Mouse (Mus musculus) gastrocnemius, postnatal 25 days (tissue): ENCODE measurements at regions not wholly inside any gene's neighbourhood (a gene's known extent, or its start where the extent isn't known, plus 50 kb on each side); places are given as distances from the start of the nearest gene placed in this dataset.

Experiments used
- DNase-seq: peaks from one replicate; pipeline ENCODE4 v3.0.0; 2022

DNA sequence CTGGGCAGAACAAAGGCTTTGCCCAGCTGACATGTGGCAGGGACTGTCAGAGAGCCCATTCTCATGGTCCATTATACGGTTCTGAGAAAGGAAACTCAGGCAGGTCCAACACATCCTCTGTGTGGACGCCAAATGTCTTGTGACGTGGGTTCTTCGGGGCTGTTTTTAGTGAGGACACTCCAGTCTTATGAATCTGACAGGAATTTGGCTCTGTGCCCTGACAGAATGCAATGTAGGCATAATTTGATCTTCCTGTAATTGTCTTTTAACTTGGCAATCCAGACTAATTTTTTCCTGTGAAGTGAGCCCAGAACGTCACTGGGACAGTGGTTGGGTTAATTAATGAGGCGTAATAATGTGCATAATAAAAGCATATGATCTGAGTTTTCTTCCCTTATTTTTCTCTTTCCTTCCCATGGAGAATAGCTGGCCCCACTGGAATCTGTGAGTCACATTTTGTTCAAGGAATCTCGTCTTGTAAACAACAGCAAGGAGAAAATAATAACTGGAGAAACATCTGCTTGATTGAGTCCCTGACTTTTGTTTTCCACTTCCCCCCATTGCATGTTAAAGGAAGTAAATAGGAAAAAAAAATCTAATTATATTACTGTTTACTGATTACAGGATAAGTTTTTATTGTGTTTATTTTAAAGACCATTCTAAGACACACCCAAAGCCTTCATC is 255.8 kb upstream of the 1700056E22Rik start:
- peak; percentile 60 for DNase-seq

DNA sequence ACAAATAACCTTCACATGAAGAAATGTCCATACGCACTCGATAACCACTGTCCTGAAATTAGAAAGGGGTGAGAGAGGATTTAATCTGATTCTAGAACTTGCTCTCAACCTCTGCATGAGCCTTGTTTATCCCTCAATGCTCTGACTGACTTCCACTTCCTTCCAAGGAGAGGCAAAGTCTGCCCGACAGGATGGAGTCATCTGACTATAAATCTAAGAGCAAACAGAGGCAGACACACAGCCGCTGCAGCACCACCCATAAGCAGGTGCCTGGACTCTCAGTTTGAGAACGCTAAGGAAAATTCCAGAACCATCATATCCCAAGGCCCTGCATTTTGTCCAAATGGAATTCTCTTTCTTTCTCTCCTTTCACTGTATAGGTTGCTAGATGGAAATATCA is 247.7 kb upstream of the 1700056E22Rik start:
- no peak for DNase-seq

- no peak for DNase-seq
Observed at GRCm38 (mm10) chr1:184279263-184279662, 245.2 kb upstream of the 1700056E22Rik start.

DNA sequence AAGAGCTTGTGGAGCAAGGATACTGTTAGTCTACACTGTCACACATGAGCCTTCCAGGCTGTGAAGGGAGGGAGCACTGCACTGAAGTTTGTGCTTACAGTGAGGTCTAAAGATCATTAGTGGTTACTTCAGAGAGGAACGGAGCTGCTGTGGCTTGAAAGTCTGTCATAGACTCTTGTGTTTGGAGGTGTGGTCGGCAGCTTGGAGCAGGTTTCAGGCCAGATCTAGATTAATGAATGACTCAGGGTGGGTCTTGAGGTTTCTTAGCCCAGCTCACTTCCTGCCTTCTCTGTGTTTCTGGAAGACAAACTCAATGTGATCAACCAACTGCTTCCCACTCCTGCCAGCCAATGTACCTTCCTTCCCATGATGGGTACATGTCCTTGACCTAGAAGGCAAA is 242.9 kb upstream of the 1700056E22Rik start:
- no peak for DNase-seq

GRCm38 (mm10) chr1:184275877-184276276 is 241.8 kb upstream of the 1700056E22Rik start:
- no peak for DNase-seq

GRCm38 (mm10) chr1:184275396-184275795 is 241.3 kb upstream of the 1700056E22Rik start:
- no peak for DNase-seq

DNA sequence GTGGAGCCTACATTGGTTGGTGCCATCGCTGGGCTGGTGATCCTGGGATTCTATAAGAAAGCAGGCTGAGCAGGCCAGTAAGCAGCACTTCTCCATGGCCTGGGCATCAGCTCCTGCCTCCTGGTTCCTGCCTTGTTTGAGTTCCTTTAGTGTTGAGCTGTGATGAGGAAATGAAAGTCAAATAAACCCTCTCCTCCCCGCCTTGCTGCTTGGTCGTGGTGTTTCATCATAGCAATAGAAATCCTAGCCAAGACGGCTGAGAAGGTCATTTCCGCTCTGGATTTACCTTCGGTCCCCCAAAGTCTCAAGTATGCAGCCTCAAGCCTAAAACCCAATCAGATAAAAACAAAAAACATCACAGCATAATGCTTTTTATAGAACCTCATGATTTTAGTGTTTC is 240.6 kb upstream of the 1700056E22Rik start:
- no peak for DNase-seq

- DNase-seq: no peak
Observed at GRCm38 (mm10) chr1:184273722-184274121, 239.6 kb upstream of the 1700056E22Rik start.

DNA sequence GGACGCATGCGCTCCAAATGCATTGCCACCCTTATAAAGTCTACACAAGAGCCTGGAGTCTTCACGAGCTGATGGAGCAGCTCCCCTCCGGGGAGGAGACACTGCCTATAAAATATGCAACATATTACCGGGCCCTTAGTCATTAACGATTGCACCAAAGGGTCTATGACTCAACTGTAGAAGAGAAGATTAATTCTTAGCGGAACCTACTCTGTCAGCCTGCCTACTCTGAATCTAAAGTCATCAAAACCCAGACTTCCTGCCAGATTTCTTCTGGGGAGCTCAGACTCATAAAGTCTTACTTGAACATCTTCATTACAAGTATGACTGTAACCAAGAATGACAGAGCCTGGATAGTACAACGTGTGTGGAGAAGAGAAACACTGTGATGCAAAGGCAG is 237.2 kb upstream of the 1700056E22Rik start:
- no peak for DNase-seq

GRCm38 (mm10) chr1:184266051-184266450 is 231.9 kb upstream of the 1700056E22Rik start:
- DNase-seq: peak; percentile 67

GRCm38 (mm10) chr1:184262975-184263374 is 228.9 kb upstream of the 1700056E22Rik start:
- DNase-seq: no peak

DNA sequence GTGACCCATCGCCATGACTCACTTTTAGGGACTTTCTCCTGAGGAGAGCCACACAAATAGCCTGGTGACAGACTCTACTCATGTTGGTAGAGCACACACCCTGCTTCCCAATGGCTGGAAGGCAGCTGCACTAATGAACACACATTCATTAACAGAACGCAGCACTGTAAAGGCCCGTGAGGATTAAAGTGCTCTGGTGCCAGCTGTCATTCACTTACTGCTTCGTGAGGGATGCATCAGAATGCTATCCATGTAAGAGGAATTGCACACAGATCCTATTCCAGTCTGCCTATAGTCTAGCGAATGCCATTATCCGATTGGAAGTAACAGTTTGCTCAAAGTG is 227.3 kb upstream of the 1700056E22Rik start:
- no peak for DNase-seq

- DNase-seq: no peak
Observed at GRCm38 (mm10) chr1:184260722-184261384, 226.8 kb upstream of the 1700056E22Rik start.

DNA sequence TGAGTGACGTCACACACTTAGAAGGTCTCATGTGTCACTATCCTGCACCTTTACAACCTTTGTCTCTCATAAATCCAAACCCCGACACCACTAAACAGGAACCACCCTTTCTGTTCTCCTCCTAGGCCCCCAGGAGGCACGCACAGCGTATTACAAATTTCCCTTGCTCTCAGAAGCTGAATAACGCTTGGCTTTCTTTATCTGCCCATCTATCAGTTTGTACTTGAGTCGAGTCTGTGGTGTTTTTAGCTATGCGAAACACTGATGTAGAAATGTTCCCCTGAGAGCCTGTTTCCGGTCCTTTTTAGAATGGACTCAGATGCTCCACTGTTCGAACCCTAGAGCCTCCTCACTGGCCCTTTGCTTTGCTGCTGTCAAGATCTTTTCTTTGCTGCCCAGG is 225.8 kb upstream of the 1700056E22Rik start:
- DNase-seq: no peak

- DNase-seq: no peak
Observed at GRCm38 (mm10) chr1:184257356-184257755, 223.3 kb upstream of the 1700056E22Rik start.

GRCm38 (mm10) chr1:184254951-184255350 is 220.8 kb upstream of the 1700056E22Rik start:
- DNase-seq: no peak

- no peak for DNase-seq
Observed at GRCm38 (mm10) chr1:184244730-184245488, 210.8 kb upstream of the 1700056E22Rik start.

DNA sequence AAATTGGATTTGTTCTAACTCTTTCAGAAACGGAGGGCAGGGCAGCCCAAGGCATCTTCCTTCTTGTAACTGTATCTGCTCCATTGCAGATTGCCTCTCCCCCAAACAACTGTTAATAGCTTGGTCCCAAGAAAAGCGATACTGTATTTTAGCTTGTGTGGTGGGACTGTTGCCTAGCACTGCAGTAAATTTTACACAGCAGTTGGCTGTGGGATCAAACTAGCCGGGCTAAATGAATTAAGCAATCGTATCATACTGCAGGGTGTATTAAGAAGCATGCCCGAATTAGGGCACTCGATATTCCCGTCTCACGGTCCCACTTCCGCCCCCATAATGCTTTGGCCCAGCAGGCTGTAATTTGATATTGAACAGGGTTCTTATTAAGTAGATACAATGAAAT is 210.2 kb upstream of the 1700056E22Rik start:
- peak; percentile 35 for DNase-seq

DNA sequence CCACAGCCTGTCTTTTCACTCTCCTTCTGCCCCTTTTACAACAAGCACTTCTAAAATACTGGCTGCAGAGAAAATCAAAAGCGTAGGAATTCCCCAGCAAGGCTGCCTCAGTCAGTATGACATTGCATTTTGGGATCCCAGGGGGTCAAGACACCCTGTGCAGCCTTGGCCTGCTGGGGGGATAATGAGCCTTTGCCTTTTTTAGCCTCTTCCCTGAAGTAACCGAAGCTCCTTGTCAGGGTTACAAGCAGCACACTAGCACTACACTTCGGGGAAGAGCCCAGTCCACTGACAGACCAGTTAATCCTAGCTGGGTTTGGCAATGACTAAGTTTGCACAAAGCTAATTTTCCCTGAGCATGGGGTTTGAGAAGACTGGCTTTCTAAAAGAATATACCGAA is 207.7 kb upstream of the 1700056E22Rik start:
- no peak for DNase-seq

DNA sequence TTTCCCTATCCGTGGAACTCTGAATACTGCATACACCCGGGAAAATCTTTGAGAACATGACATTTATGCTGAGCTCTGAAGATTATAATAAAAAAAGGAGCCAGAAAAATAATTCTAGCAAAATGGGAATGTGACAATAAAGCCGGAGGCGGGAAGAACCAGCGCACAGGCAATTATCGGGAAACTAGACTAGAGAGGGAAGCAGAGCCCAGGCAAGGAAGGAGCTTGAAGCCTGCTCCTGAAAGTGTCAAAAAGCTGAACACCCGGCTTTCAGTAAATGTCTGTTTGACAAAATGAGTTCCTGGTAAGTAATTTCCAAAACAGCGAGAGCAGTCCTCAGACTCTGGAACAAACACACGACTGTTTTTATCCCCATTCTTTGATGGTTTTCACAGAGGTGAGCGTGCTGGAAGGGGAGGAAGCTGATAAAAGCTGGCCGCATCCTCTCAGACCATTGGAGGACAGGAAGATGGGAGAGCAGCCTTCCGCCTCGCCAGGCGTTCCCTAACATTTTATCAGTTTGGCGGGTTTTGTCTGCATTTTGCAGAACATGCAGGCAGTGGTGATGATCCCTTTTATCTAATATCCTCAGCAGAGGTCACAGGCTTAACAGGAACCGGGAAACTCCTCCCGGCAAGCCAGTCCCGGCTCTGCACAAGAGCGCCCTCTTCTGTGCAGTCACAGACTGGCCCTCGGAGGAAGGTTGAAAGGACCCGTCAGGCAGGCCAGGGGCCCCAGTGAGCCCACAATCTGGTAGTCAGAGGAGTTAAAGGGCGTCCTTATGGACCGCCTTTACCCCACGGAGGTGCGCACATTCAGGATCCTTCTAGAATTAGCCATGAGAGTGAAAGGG is 201.3 kb upstream of the 1700056E22Rik start:
- DNase-seq: peak; percentile 65

DNA sequence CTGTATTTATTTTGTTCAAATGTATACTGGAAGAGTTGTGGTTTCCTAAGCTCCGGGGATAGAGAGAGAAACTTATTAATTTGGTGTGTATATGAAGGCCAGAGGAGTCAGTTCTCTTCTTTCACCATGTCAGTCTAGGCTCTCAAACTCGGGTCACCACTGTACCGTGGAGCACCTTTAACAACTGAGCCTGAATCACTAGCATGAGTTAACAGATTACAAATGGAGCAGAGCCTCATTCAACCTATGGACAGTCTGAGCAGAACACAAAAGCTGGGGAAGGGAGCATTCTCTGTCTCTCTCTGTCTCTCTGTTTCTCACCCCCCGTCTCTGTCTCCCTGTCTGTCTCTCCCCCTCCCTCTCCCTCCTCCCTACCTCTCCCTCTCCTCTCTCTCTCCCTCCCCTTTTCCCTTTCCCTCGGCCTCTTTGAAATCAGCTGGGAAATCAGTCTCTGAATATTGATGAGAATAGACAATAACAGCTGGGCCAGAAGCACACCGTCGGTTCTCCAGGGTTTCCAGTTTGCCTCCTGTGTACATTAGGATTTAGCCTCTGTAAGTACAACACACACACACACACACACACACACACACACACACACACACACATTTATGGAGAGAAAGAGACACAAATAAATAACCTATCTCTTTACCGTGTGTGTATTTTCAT is 200.4 kb upstream of the 1700056E22Rik start:
- DNase-seq: no peak

GRCm38 (mm10) chr1:184233741-184234255 is 199.7 kb upstream of the 1700056E22Rik start:
- no peak for DNase-seq
